Mouse (Mus musculus) MEL (cell line): Measurements from ENCODE around the gene Gm20422.

ENCODE experiments used
- CHD1 ChIP-seq: IDR thresholded peaks from 2 replicates; pipeline ENCODE4 v1.6.1; 2012; ENCODE audit warnings: low read depth, mild to moderate bottlenecking, inconsistent platforms, low read length, improper control_type of control experiment
- CHD2 ChIP-seq: IDR thresholded peaks from 2 replicates; pipeline ENCODE4 v1.6.1; 2011; ENCODE audit warnings: low read length, improper control_type of control experiment
- CTCF ChIP-seq, 3 experiments: IDR thresholded peaks in 2 of 3; conservative IDR thresholded peaks in 1 of 3; 2 replicates each; pipeline ENCODE4 v1.5.1; 2011 to 2012; ENCODE audit warnings: low read length in 3 of 3, low read depth in 2 of 3, mild to moderate bottlenecking in 2 of 3, improper control_type of control experiment in 1 of 3, inconsistent platforms in 1 of 3, mixed read lengths in 1 of 3, moderate library complexity in 1 of 3; ENCODE audit not compliant: control insufficient read depth in 1 of 3, insufficient read depth in 1 of 3, poor library complexity in 1 of 3, severe bottlenecking in 1 of 3
- E2F4 ChIP-seq: IDR thresholded peaks from 2 replicates; pipeline ENCODE4 v1.6.1; 2011; ENCODE audit warnings: low read depth, low read length, improper control_type of control experiment, borderline replicate concordance
- EP300 ChIP-seq, 2 experiments: IDR thresholded peaks; 2 replicates each; pipeline ENCODE4 v1.6.1; 2011; ENCODE audit warnings: improper control_type of control experiment in 2 of 2, low read length in 2 of 2, low read depth in 1 of 2, mild to moderate bottlenecking in 1 of 2
- NELFE ChIP-seq: IDR thresholded peaks from 2 replicates; pipeline ENCODE4 v1.6.1; 2011; ENCODE audit warnings: low read depth, low read length, improper control_type of control experiment
- POLR2A ChIP-seq, 2 experiments: IDR thresholded peaks; 2 replicates each; pipeline ENCODE4 v1.6.1; 2011 to 2012; ENCODE audit warnings: low read length in 2 of 2, mild to moderate bottlenecking in 2 of 2, control low read depth in 1 of 2, improper control_type of control experiment in 1 of 2, low read depth in 1 of 2, moderate library complexity in 1 of 2; ENCODE audit not compliant: control insufficient read depth in 1 of 2, insufficient read depth in 1 of 2, poor library complexity in 1 of 2
- POLR2AphosphoS2 ChIP-seq: IDR thresholded peaks from 2 replicates; pipeline ENCODE4 v1.6.1; 2011; ENCODE audit warnings: low read length, improper control_type of control experiment
- RCOR1 ChIP-seq: IDR thresholded peaks from 2 replicates; pipeline ENCODE4 v1.6.1; 2012; ENCODE audit warnings: low read depth, mild to moderate bottlenecking, inconsistent platforms, low read length, improper control_type of control experiment
- SMC3 ChIP-seq: IDR thresholded peaks from 2 replicates; pipeline ENCODE4 v1.6.1; 2011; ENCODE audit warnings: low read depth, low read length, improper control_type of control experiment
- USF2 ChIP-seq, 2 experiments: IDR thresholded peaks; 2 replicates each; pipeline ENCODE4 v1.6.1; 2011 to 2012; ENCODE audit warnings: improper control_type of control experiment in 2 of 2, low read length in 2 of 2, borderline replicate concordance in 1 of 2, inconsistent platforms in 1 of 2, low read depth in 1 of 2, mild to moderate bottlenecking in 1 of 2; ENCODE audit not compliant: insufficient read depth in 1 of 2
- ZMIZ1 ChIP-seq: IDR thresholded peaks from 2 replicates; pipeline ENCODE4 v1.6.1; 2012; ENCODE audit warnings: low read depth, mild to moderate bottlenecking, inconsistent platforms, low read length, improper control_type of control experiment, moderate library complexity

DNA sequence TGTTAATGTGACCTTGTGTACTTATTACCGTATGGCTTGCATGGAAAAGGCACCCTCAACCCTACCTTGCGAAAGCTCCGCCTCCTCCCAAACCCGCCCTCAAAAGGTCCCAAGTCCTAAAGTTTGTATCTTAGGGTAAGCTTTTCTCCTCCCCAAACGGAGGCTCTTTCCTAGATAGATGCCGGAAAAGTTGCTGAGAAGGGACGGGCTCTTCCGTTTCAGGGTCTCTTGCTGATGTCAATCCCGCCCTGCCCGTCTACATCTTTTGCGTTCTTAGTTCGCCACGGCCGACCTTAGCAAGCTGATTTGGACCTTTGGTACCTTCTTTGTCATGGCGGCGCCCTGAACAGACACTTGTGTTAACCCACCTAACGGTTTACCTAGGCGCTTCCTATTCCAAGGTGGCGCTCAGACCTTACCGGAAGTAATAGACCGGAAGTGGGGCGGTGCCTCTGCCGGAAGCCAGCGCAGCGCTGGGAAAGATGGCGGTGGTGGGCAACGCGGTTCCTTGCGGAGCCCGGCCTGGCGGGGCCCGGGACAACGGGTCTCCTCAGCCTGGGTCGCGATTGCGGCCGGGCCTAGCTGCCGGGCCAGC, 16.2 kb upstream of the Gm20422 start, which contains the start of the genes Atp13a1 and Zfp866:
- TF ChIP-seq CTCF (IDR thresholded peaks at IDR 0.05 in 2 of 3, conservative IDR thresholded peaks at IDR 0.05 in 1 of 3; ENCODE audit: control insufficient read depth in 1 of 3, insufficient read depth in 1 of 3, low read depth in 2 of 3, low read length in 3 of 3, poor library complexity in 1 of 3, severe bottlenecking in 1 of 3) = no peak
- TF ChIP-seq POLR2AphosphoS2 = peak; percentile 98
- TF ChIP-seq EP300 (IDR thresholded peaks at IDR 0.05; ENCODE audit: low read depth in 1 of 2, low read length in 2 of 2) = peak in 1 of 2 experiments; percentile 47; a peak in 1 of 4 replicates
- no peak for TF ChIP-seq SMC3
- TF ChIP-seq E2F4 = no peak
- TF ChIP-seq ZMIZ1 = peak; percentile 90
- TF ChIP-seq POLR2A (IDR thresholded peaks at IDR 0.05; ENCODE audit: control insufficient read depth in 1 of 2, insufficient read depth in 1 of 2, low read depth in 1 of 2, low read length in 2 of 2, poor library complexity in 1 of 2) = peak; percentile 91 to 97
- no peak for TF ChIP-seq CHD1
- TF ChIP-seq NELFE = peak; percentile 94
- no peak for TF ChIP-seq USF2 (IDR thresholded peaks at IDR 0.05; ENCODE audit: borderline replicate concordance in 1 of 2, insufficient read depth in 1 of 2, low read depth in 1 of 2, low read length in 2 of 2)
- TF ChIP-seq CHD2 = no peak
- no peak for TF ChIP-seq RCOR1
